Comparison of ENCODE assay signal across 19 mouse cellular contexts in genomic region chr3:125887109-125887508, GRCm38 (mm10). TPM values are rescaled to one million over a fixed set of nuclear protein-coding genes. Genes with fewer than 3 reads are reported as not detected.
"Had no signal": no experiment of that assay in that cellular context is flagged by ENCODE, and none has a peak within 500 bp of the region (broad histone marks: within the 10 kb centered on the region; RNA-seq: fewer than 3 reads in every experiment).

No protein-coding gene starts in this region.

- H3K4me3 ChIP-seq: neural tube, embryonic 12.5 days; neural tube, embryonic 13.5 days; neural tube, embryonic 15.5 days; stomach, embryonic 15.5 days had no signal

- H3K36me3 ChIP-seq: neural tube, embryonic 12.5 days; neural tube, embryonic 13.5 days; neural tube, embryonic 15.5 days; stomach, embryonic 15.5 days had no signal

- DNase-seq: retina, postnatal 1 day; right cerebral cortex, adult 18-20 months; right cerebral cortex, postnatal 14 days; right cerebral cortex, postnatal 25 days; right cerebral cortex, postnatal 4 days; spleen, adult 18-20 months; thymus, adult 18-20 months; thymus, adult 2 months; thymus, postnatal 14 days; thymus, postnatal 25 days; thymus, postnatal 36 days; thymus, postnatal 4 days had no signal

- H3K9ac ChIP-seq: neural tube, embryonic 12.5 days; neural tube, embryonic 13.5 days; neural tube, embryonic 15.5 days; stomach, embryonic 15.5 days had no signal

- H3K27me3 ChIP-seq: neural tube, embryonic 12.5 days; neural tube, embryonic 13.5 days; neural tube, embryonic 15.5 days; stomach, embryonic 15.5 days had no signal

- H3K9me3 ChIP-seq: neural tube, embryonic 12.5 days; neural tube, embryonic 13.5 days; neural tube, embryonic 15.5 days; stomach, embryonic 15.5 days had no signal

- H3K27ac ChIP-seq: neural tube, embryonic 12.5 days; neural tube, embryonic 13.5 days; neural tube, embryonic 15.5 days; stomach, embryonic 15.5 days; stomach, postnatal 0 days had no signal

- H3K4me2 ChIP-seq: neural tube, embryonic 12.5 days; neural tube, embryonic 13.5 days; neural tube, embryonic 15.5 days; stomach, embryonic 15.5 days had no signal

- H3K4me1 ChIP-seq: neural tube, embryonic 12.5 days; neural tube, embryonic 15.5 days; stomach, embryonic 15.5 days had no signal

RNA-seq across cellular contexts. Expression of gene Ugt8a, which starts 51.3 kb away (rescaled TPM):
- polyA plus RNA-seq: small intestine, adult 2 months; spleen, adult 2 months had no signal
